Mouse (Mus musculus) ovary, postnatal 10 days (tissue): ENCODE results near the gene Adipor2.
"Not testable (repeated sequence)": the region's sequence is repeated elsewhere in the genome, so short reads cannot be mapped to it uniquely, and the experiment has no call there.

ENCODE experiments used
- DNase-seq: peaks from one replicate; pipeline ENCODE4 v3.0.0; 2022; ENCODE audit warnings: low spot score

The Adipor2 gene

GRCm38 (mm10) chr6:119417354-119417753 lies at the start of gene Adipor2:
Adipor2 (minus strand) TSS chr6:119417704.
- DNase-seq: no peak

- no peak for DNase-seq
These were observed 48.7 kb upstream of the Adipor2 start for GRCm38 (mm10) chr6:119466161-119466560.

DNA sequence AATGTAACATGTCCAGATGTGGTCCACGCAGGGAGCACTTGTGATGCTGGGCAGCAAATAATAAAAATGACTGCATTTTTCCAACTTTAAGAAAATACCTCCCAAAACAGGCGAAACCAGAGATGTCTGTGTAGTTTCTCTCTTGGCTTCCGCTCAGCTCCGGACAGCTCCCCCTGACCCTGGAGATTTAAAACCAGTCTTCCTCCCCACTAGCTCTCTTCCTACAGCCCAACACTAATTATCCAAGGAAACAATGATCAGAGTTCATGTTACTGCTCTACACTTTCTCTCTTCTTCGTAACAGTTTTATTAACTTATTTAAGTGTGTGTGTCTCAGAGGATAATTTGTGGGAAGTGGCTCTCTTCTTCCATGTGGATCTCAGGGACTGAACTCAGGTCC lies 42.9 kb upstream of the Adipor2 start:
- no peak for DNase-seq

DNA sequence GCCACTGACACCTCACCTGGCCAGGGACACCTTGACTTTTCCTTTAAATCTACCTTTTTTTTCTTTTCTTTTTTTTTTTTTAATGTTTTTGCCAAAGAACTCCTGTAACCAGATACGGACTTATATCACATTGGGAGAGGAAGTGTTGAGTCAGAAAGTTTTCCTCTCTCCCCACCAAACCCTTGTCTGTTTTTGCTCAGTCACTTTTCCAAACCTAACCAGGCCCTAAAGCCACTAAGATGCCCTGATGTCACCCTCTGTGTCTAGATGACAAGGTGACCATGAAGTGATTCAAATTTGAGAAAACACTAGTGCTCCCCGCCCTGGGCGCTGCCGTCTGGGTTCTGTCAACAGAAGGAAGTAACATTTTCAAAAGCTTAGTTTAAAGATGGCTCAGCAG lies 41.5 kb upstream of the Adipor2 start:
- DNase-seq: no peak

DNA sequence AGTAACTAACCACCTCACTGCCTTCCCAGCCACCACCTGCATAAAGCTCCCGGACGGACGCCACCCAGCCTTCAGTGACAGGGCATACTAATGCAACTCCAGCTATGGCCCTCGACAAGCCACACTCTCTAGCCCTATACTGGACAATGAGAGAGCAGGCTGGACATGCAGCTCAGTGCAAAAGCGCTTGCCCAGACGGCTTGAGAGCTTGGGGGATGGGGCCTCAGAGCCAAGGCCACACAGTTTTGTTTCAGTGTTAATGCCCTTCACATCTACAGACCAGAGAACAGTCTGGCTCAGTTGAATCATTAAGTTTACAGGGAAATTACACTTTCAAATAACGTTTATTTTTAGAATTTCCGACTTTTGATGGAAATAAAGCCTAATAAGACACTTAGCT lies 40.7 kb upstream of the Adipor2 start:
- DNase-seq: no peak

DNA sequence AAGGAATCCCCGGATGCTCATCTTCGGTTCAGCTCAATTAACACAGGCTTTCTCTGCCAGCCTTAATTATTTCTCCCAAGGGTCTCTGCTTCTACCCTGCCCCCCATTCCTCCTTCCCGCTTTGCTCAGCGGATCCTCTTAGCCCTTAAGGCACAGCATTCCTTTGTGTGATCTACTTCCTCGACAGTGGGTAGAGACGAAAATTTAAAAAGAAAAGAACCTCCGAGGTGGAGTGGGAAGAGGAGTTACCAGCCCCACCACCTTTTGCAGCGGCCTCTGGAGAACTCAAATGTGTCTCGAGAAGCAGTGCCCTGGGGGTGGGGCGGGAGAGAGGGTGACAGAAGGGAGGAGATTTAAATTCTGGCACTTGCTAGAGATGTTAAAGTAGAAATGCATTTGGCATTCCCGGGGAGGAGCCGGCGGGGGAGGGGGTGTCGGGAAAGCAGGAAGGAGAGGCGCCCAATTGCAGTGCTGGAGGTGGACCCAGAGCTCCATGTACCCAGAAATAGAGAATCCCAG lies 34.5 kb upstream of the Adipor2 start:
- DNase-seq: no peak

GRCm38 (mm10) chr6:119450965-119451943 lies 33.8 kb upstream of the Adipor2 start:
- no peak for DNase-seq

- no peak for DNase-seq
These were observed 31.6 kb upstream of the Adipor2 start for GRCm38 (mm10) chr6:119449060-119449499.

- DNase-seq: peak; percentile 19
These were observed 31.0 kb upstream of the Adipor2 start for GRCm38 (mm10) chr6:119448321-119449059.

DNA sequence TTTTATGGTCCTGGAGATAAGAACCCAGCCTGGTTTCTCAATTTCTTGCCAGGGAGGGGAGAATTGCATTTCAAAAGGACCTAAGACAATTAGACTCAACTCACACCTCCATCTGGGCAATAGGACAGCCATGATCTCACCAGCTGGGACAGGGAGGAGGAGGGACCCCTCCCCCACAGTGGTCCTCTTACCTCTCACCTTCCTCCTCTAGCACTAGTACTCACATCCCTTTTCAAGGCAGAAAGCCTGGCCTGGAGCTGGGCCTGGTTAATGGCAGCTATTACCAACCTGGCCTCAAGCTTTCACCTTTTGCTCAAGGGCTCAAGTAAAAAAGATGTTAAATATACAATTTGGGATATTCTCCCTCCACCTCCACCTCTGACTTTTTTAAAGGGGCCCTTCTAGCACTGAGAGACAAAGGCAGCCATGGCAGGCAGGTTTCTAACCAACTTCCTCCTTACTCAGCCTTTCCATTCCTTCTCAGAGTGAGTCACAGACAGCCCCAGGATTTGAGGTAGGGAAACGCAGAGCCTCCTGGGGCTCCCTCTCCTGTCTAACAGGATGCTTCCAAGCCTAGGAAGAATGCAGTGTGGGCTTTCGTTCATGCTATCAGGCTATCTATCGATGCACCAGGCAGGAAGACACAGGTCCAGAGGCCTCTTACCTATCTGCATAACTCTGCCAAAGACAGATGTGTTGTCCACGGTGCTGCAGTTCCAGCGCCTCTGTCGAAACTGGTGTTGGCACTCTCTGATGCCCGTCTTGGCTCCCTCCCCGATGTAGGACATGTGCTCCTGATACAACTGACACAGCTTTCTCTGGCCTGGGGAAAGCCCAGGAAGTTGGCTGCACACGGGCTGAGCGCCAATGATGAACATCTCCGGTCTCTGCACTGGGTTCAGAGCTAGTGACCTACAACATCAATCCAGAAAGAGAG lies 28.4 kb upstream of the Adipor2 start:
- DNase-seq: no peak

DNA sequence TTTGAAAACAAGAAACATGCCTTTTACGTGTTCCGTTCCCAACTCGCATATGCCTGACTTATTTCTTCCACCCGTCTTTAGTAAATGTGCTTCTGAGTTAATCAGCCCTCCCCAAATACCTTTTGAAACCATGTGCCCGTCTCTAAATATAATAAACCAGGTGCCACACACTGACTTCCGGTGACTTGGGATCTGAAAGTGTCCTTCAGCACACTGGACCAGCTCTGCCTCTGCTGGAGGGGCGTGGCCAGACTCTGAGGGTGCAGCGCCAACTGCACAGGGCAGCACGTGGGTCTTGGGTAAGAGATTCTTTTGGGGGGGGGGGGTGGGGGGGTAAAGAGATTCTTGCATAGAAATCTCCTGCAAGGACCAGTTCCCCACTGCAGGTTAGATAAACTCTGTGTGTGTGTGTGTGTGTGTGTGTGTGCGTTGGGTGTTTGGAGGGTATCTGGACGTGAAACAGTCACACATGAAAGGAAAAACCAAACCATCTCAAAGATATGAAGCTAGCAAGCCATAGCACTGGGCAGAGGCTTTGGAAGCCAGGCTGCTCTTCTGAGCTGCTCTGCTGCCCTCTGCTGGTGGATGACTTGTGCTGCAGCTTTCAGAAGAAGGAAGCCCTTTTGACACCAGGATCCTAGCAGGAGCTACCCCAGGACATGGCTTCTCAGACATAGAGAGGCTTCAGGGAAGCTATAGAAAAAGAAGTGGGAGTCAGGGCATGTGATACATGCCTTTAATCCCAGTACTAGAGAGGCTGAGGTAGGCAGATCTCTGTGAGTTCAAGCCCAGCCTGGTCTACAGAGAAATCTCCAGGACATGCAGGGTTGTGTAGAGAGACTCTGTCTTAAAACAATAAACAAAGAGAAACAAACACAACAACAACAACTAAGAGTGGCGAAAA lies 26.5 kb upstream of the Adipor2 start:
- peak; percentile 44 for DNase-seq

DNA sequence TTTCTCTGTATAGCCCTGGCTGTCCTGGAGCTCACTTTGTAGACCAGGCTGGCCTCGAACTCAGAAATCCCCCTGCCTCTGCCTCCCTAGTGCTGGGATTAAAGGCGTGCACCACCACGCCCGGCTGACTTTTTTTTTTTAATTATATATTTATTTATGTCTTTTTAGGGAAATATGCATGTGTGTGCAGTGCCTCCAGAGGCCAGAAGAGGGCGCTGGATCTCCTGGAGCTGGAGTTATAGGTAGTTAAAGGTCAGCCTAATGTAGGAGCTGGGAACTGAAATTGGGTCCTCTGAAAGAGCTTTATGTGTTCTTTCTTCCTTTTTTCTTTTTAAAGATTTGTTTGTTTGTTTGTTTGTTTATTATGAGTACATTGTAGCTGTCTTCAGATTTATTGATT lies 25.2 kb upstream of the Adipor2 start:
- not testable (repeated sequence) for DNase-seq

DNA sequence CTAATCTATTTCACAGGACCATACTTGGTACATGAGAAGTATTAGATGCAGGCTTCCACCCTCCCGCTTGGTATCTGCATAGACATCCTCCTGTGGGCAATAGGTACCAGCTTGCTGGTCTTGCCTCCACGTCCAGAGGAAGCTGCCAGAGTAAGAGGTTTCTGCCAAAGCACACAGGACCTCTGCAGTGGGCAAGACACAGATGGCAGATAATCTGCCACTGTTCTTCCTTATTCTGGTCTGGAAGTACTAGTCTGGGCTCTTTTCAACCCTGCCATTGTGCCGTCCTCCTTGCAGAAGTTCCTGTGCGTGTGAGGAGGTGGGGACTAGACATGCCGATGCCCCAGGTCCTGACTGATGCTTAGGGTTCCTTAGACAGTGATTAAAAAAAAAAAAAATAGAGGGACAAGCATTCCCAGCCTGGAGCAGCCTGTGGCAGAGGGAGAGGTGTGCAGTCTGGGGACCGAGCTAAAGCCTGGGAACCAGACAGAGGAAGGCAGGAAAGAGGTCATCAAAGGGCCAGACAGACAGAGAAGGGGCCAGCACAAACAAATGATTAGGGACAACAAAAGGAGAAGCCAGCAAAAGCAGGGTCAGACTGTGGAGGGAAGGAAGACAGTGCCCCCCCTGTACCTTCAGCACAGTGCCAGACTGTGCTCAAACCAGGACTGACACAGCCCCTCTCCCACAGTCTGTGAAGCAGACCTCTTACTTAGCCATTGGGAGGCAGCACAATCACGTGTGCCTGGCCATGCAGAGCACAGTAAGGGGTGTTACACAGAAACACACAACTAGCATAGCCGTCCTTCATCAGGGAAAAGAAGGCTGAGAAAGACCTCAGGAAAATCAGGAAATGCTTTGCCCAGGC lies 20.6 kb upstream of the Adipor2 start:
- no peak for DNase-seq

DNA sequence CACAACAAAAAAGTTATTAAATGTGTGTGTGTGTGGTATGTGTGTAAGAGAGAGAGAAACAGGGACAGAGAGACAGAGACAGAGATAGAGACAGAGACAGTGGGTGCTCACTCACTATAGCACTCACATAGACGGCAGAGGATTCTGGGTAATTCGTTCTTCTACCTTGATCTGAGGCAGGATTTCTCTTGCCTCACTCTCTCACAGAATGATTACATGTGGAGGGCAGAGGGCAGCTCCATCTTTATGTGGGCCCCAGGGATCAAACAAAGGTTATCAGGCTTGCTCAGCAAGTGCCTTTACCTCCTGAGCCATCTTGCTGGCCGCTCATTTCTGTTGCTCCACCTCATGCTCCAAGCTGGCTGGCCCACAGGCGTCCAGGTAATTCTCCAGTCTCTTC lies 16.9 kb upstream of the Adipor2 start:
- no peak for DNase-seq

DNA sequence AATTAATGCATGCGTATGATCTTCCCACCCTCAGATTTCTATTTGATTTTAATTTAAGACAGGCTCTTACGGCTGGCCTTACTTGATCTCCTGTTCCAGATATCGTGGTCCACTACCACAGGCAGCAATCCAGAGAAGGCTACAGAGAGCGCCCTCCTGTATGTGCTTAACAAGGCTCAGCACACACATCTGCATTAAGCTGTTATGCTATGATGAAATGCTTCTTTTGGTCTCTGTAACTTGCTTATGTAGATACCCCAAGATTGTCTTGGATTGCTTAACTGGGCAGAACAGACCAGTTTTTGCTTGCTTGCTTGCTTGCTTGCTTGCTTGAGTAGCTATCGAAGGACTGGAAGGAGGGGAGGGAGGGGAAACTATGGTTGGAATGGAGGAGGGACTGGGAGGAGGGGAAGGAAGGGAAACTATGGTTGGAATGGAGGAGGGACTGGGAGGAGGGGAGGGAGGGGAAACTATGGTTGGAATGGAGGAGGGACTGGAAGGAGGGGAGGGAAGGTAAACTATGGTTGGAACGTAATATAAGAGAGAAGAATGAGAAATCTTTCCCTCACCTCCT lies 14.3 kb upstream of the Adipor2 start:
- DNase-seq: no peak

- no peak for DNase-seq
These were observed 13.0 kb upstream of the Adipor2 start for GRCm38 (mm10) chr6:119430508-119430907.

- no peak for DNase-seq
These were observed 11.8 kb upstream of the Adipor2 start for GRCm38 (mm10) chr6:119429311-119429710.

GRCm38 (mm10) chr6:119428611-119429010 lies 11.1 kb upstream of the Adipor2 start:
- no peak for DNase-seq

- DNase-seq: no peak
These were observed 3.5 kb upstream of the Adipor2 start for GRCm38 (mm10) chr6:119421001-119421400.
